Mouse (Mus musculus) kidney, postnatal 0 days (tissue): ENCODE measurements at regions not wholly inside any gene's neighbourhood (a gene's known extent, or its start where the extent isn't known, plus 50 kb on each side); places are given as distances from the start of the nearest gene placed in this dataset.

ENCODE experiments used
- ATAC-seq: fragments of 200-750 bp; cut with Nextera tagmentation; replicated peaks from 2 replicates; pipeline ENCODE4 v1.8.0; 2017; ENCODE audit warnings: low read depth, moderate number of reproducible peaks, moderate TSS enrichment, moderate library complexity; ENCODE audit not compliant: low FRiP score
- DNase-seq: peaks from one replicate; pipeline ENCODE4 v3.0.0-alpha.2; 2016; ENCODE audit warnings: low spot score
- H3K27ac ChIP-seq: fragments of 300-500 bp; sonication (generic); 2 replicates; pipeline ENCODE4 v1.5.1; 2014; ENCODE audit warnings: mild to moderate bottlenecking
- H3K27me3 ChIP-seq: fragments of 300-500 bp; sonication (generic); 2 replicates; pipeline ENCODE4 v1.6.1; 2014; ENCODE audit warnings: low read length, mixed read lengths; ENCODE audit not compliant: insufficient read depth
- H3K36me3 ChIP-seq: fragments of 300-500 bp; sonication (generic); 2 replicates; pipeline ENCODE4 v1.6.1; 2014; ENCODE audit warnings: low read length, mixed read lengths; ENCODE audit not compliant: insufficient read depth
- H3K4me1 ChIP-seq: fragments of 300-500 bp; sonication (generic); replicated peaks from 2 replicates; pipeline ENCODE4 v1.6.1; 2014; ENCODE audit warnings: antibody characterized with exemption, low read length, mixed read lengths; ENCODE audit not compliant: insufficient read depth
- H3K4me2 ChIP-seq: fragments of 300-500 bp; sonication (generic); 2 replicates; pipeline ENCODE4 v1.6.1; 2014; ENCODE audit warnings: mild to moderate bottlenecking, low read length, moderate library complexity, mixed read lengths
- H3K4me3 ChIP-seq: fragments of 300-500 bp; sonication (generic); replicated peaks from 2 replicates; pipeline ENCODE4 v1.5.1; 2014; ENCODE audit warnings: low read depth, low read length
- H3K9ac ChIP-seq: fragments of 300-500 bp; sonication (generic); 2 replicates; pipeline ENCODE4 v1.6.1; 2014; ENCODE audit warnings: low read depth, low read length
- H3K9me3 ChIP-seq: fragments of 300-500 bp; sonication (generic); replicated peaks from 2 replicates; pipeline ENCODE4 v1.6.1; 2016; ENCODE audit warnings: low read length, inconsistent platforms, mixed read lengths
- CTCF ChIP-seq: IDR thresholded peaks from 2 replicates; pipeline ENCODE4 v1.5.1; 2016; ENCODE audit warnings: antibody characterized with exemption, low read depth, mild to moderate bottlenecking, moderate library complexity
- WGBS: fragments of 180-500 bp; shearing (Covaris S2); extraction: QIAGEN DNeasy Blood & Tissue Kit; methylation state at CpG from one replicate; pipeline ENCODE4 v1.1.7; 2014; 5-methylcytosine and 5-hydroxymethylcytosine counted together

DNA sequence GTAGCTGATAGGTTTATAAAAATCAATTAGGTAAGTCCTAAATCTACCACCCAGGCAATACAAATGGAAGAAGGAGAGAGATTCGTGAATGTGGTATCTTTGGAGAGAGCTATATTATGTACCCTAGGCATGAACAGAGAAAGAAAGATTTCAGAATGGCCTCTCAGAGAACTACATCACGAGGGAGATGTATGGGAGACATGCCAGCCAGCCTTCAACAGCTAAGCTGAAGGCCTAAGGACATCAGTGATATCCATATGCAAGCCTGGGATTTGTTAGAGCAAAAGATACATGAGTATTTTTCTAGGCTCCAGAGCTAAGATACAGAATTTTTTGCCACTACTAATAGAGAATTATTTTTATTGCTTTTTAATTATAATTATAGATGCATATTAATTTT is 2445.7 kb upstream of the 5930422O12Rik start:
- Histone ChIP-seq H3K27me3 (no peaks in the 10 kb centered on the region), H3K4me2 (no peak overlapping the region), H3K27ac (no peak overlapping the region), H3K36me3 (no peaks in the 10 kb centered on the region), H3K9me3 (no peaks in the 10 kb centered on the region), H3K4me1 (no peaks in the 10 kb centered on the region), H3K9ac (no peak overlapping the region), H3K4me3 (no peak overlapping the region)
- 80% methylated on average over 2 of the region's 2 CpGs for WGBS
- no peak for DNase-seq
- no peak for TF ChIP-seq CTCF
- no peak for ATAC-seq

DNA sequence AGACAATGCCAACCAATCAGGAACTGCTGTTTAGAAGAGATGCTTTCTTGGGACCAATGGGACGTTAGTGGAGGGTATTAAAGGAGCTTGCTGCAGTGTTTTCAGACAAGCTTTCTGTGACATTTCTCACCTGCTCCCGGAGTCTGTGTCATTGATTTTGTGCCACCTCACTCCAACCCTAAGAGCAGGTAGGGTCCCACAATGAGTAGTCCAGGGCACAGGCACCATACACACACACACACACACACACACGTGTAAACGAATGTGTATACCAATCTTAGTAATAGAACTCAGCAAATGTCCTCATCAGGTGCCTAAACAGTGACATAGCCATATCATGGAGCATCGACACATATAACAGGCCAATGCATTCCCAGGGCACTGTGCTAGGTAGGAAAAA is 2440.5 kb upstream of the 5930422O12Rik start:
- TF ChIP-seq CTCF = no peak
- Histone ChIP-seq H3K36me3 (no peaks in the 10 kb centered on the region), H3K9me3 (no peaks in the 10 kb centered on the region), H3K27ac (no peak overlapping the region), H3K4me1 (no peaks in the 10 kb centered on the region), H3K4me2 (no peak overlapping the region), H3K9ac (no peak overlapping the region), H3K4me3 (no peak overlapping the region), H3K27me3 (no peaks in the 10 kb centered on the region)
- ATAC-seq = no peak
- DNase-seq = no peak
- 71% methylated on average over 5 of the region's 5 CpGs for WGBS

DNA sequence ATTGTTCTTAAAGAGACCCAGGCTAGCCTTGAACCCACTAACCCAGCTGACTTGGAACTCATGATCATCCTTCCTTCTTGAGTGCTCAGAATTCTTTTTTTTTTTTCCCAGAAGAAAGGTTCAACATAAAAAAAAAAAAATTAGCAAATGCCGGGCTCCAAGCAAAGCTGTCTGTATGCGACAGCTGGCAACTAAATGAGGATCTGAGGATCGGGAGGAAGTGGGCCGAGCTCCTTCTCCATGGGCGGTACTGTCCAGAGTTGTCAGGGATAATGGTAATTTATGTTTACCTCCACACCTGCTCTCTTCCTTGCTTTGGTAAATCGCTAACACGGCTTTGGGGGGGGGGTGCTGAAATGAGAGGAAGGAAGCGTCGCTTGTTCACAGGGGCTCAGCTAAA is 2429.9 kb upstream of the 5930422O12Rik start:
- ATAC-seq (no peak), DNase-seq (no peak)
- H3K4me1 ChIP-seq = no peaks in the 10 kb centered on the region
- H3K4me2 ChIP-seq = no peak overlapping the region
- H3K27ac ChIP-seq = no peak overlapping the region
- no peak overlapping the region for H3K4me3 ChIP-seq
- TF ChIP-seq CTCF = no peak
- no peaks in the 10 kb centered on the region for H3K9me3 ChIP-seq
- WGBS = 54% methylated on average over 9 of the region's 9 CpGs
- H3K9ac ChIP-seq = no peak overlapping the region
- H3K36me3 ChIP-seq = no peaks in the 10 kb centered on the region
- H3K27me3 ChIP-seq = no peaks in the 10 kb centered on the region

DNA sequence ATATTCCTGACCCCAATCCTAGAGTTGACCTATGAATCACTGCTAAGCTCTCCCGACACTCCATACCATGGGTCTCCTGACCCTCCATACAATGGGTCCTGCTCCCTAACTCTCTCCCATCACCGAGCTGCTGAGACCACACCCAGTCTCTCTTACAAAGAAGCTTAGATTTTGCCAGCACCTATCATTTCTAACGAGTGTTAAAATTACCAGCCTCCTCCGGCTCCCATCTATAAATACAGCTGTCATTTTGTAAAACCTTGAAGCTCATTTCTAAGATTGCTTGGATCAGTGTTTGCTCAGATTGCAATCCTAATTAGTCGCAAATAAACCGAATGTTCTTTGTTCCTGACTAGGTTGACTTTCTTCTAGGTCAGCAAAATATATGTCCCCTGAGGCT is 2428.4 kb upstream of the 5930422O12Rik start:
- Histone ChIP-seq H3K4me2 (no peak overlapping the region), H3K4me3 (no peak overlapping the region), H3K27me3 (no peaks in the 10 kb centered on the region), H3K4me1 (no peaks in the 10 kb centered on the region), H3K36me3 (no peaks in the 10 kb centered on the region), H3K9ac (no peak overlapping the region), H3K27ac (no peak overlapping the region), H3K9me3 (no peaks in the 10 kb centered on the region)
- 74% methylated on average over 6 of the region's 6 CpGs for WGBS
- no peak for ATAC-seq
- no peak for TF ChIP-seq CTCF
- DNase-seq = no peak

DNA sequence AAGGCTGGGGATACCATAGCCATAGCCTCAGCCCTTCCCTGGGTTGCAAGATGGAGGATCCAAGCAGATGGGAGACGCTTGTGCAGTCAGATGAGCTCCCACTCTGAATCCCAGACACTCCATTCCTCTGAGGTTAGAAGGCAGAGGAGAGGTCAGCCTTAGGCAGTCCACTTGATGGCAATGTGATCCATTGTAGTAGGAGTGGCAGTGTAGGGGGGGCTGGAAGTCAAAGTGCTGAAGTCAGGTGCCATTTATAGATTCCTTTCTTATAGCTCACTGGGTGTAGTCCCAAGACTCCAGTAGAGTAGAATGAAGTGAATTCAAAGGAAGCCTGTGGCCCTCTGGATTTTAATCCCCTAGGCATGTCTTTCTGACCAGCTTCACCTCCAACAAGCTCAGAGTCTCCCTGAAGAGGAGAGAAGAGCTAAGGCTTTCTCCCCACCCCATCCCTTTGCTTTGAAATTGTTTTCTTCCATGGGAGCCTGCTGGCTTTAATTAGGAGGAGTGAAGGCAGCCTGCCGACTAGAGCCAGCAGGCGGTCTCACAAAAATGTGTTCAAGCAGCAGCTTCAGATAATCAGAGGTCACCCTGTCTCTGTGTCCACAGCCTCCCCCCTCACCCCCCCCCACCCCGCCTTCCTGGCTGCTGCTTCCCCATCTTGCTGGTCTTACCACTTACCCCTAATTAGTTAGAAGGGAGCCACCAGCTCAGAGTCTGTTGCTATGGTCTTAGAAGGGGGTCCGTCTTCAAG is 2426.4 kb upstream of the 5930422O12Rik start:
- Histone ChIP-seq H3K36me3 (no peaks in the 10 kb centered on the region), H3K9ac (no peak overlapping the region), H3K27ac (no peak overlapping the region), H3K9me3 (no peaks in the 10 kb centered on the region), H3K4me2 (no peak overlapping the region), H3K27me3 (no peaks in the 10 kb centered on the region), H3K4me3 (no peak overlapping the region), H3K4me1 (no peaks in the 10 kb centered on the region)
- DNase-seq = no peak
- ATAC-seq = no peak
- WGBS = 52% methylated on average over 5 of the region's 5 CpGs
- no peak for TF ChIP-seq CTCF

DNA sequence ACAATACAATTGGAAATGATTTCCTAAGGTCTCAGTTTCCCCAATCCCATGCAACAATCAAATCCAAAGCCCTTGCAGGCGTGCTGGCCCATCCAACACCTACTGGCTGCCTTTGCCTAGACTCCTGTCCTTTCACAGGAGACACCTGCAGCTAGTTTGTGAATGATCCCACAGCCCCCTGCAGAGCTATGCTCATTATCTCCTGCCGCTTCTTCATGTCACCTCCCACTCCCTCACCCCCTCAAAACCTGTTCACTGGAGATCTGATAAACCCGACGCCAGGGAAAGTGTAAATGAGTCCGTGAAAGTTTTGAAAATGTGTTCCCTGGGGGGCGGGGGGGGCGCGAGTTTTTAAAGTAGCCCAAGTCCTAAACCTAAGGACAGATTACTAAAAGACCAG is 2420.2 kb upstream of the 5930422O12Rik start:
- no peaks in the 10 kb centered on the region for H3K36me3 ChIP-seq
- DNase-seq = no peak
- no peaks in the 10 kb centered on the region for H3K4me1 ChIP-seq
- no peak for TF ChIP-seq CTCF
- no peak overlapping the region for H3K27ac ChIP-seq
- H3K4me3 ChIP-seq = no peak overlapping the region
- H3K9me3 ChIP-seq = no peaks in the 10 kb centered on the region
- WGBS = 69% methylated on average over 8 of the region's 8 CpGs
- no peak overlapping the region for H3K4me2 ChIP-seq
- no peak for ATAC-seq
- no peak overlapping the region for H3K9ac ChIP-seq
- H3K27me3 ChIP-seq = no peaks in the 10 kb centered on the region

DNA sequence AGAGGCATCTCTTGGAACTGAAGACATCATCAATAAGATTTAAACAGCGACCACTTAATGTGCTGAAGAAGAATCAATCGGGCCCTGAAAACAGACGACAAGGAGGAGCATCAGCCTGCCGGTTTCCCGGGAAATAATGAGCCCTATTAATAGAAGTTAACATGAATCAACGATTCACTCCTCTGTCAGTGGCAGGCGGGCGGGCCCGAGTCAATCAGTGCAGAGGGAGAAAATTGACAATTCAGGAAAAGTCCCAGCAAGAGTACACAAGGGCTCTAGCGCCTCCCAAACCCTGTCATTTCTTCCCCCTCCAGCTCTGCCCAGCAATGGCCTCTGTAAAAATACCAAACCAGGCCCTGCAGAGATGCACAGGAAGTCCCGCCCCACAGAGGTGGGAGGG is 2416.4 kb upstream of the 5930422O12Rik start:
- Histone ChIP-seq H3K4me2 (no peak overlapping the region), H3K9ac (no peak overlapping the region), H3K4me1 (no peaks in the 10 kb centered on the region), H3K36me3 (no peaks in the 10 kb centered on the region), H3K27me3 (no peaks in the 10 kb centered on the region), H3K27ac (no peak overlapping the region), H3K4me3 (no peak overlapping the region), H3K9me3 (no peaks in the 10 kb centered on the region)
- TF ChIP-seq CTCF = no peak
- 68% methylated on average over 11 of the region's 11 CpGs for WGBS
- no peak for DNase-seq
- no peak for ATAC-seq
